Mouse (Mus musculus): Measurements from ENCODE around the gene Abtb2.
A peak's percentile ranks its signal among the peaks of the same experiment; 100 is the strongest.

Abtb2 gene

DNA sequence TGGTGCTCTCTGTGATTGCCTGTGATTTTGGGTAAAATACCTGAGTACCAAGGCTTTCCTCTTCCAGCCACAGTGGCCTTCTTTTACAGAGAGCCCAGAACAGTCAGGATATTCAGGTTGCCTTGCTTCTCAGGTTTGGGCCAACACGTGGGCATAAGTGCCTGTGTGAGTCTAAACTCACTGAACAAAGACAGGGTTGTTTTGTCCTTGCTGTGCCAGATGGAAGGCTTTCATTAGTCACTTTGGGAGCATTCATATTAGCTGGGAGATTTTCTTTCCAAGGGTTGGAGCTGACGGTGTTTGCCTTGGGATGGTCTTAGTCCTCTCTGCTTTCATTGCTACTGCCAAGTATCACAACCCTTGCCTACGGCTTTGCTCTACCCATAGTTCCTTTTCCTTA, 20.3 kb downstream of the Abtb2 start:
- DNase-seq = no peak

DNA sequence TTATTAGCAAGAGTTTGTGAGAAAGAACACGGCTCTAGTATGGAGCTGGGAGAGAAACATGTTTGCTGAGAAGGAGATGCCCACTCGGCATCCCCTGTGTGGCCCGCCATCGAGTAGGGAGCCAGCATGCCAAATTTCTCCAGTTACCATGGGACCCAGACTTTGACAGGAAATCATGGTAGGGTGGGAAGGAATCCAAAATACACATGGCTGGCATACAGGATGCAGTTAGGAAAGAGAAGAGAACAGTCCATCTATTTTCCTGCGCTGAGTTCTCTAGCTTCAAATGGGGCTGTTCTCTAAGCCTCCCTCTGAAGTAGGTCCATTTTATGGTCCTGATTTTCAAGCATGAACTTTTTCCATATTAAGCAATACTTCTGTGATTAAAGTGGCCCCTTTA, 22.7 kb downstream of the Abtb2 start:
- no peak for DNase-seq

DNA sequence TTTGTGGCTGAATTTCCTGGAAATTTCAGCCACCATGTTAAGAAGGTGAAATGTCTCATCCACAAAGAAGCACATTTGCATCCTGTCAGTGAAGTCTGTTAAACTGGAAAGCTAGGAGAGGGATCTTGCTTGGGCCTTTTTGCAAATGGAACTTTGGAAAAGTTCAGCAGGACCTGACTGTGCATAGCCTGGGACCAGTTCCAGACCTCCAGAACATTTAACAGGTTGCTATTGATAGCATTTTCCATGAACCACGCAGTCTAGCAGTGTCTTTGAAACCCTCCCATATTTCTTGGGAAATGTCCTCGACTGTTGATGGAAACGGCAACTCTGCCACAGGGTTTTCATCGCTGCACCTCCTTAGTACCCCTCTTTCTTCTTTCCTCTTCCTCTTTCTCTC, 23.3 kb downstream of the Abtb2 start:
- DNase-seq = no peak

DNA sequence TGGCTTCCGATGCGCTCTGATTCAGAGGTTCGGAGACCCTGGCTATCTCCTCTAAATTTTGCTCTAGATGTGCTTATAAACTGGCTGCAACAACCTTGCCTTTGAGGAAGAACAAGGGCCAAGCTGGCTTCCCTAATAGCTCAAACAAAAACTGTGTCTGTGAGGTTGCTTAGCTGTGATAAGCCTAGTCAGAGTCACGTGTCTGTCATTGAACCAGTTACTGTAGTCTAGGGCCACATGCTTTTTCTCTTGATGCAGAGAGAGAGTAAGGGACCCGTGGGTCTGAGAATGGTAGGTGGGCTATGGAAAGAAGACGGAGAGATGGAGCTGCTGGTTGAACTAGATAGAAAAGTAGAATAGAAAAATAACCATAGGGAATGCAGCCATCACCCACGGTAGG, 24.5 kb downstream of the Abtb2 start:
- DNase-seq = no peak

DNA sequence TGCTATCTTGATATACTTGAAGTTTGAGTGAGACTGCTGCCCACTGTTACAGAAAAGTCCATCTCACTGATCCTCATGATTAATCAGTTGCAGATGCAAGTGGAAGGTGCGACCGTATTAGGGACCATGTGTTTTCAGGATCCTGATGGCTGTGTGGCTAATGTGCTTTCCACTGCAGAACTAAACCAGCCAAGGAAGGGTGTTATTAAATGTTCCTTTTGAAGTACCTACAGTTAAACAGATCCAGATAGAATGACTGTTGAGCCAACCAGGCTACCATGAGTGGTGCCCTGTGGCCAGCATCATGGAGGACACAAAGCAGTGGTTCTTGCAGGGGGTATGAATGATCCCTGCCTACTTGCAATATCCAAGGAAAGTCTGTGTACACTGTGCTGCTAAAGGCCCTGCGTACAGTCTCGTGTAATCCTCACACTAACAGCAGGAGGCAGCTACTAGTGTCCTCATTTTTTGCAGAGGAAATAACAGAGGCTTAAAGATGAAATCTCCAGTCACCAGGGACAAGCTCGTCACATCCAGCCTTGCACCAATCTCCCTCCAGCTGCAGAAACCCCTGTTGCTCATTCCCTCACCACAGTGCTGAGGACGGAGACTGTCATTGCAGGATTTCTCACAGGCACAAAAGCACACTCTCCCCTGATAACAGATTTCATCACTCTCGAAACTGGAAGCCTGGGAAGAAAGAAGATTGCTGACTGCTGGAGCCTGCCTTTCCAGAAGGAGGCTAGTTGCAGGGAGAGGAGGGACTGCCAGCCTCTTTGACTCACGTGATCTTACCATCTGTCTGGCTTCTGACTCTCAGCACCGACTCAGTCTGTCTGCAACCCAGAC, 25.9 kb downstream of the Abtb2 start:
- DNase-seq = peak; percentile 39

DNA sequence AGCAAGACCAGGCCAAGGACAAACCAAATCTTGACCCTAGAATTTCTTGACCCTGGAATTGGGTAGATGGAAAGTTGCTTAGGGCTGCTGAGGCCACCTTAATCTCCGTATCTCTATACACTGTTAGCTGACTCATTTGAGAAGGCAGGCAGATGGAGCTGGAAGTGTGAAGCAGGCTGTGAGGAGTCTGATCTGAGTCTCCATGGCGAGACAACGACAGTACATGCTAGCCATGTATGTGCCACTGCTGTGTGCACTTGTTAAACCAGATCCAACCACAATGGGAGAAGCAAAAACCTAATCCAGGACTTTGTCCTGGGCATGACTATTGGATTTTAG, 26.4 kb downstream of the Abtb2 start:
- no peak for DNase-seq

DNA sequence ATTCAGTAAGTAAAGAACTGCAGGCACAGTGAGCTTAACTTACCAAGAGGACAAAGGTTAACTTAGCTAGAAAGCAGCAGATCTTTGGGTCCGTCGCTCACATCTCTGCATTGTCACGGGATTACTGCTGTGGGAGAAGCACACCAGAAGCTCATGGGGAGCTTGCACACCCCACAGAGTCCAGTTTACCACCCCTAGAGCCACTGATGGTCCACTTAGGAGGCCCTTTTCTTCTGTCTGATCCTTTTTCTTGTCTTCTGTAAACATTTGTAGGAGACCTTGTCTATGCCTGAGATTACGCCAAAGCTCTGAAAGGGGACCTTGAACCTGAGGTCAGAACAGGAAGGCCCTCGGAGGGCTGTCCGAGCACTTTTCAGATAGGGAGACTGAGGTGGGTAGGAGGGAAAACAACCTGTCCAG, 28.5 kb downstream of the Abtb2 start:
- no peak for DNase-seq

DNA sequence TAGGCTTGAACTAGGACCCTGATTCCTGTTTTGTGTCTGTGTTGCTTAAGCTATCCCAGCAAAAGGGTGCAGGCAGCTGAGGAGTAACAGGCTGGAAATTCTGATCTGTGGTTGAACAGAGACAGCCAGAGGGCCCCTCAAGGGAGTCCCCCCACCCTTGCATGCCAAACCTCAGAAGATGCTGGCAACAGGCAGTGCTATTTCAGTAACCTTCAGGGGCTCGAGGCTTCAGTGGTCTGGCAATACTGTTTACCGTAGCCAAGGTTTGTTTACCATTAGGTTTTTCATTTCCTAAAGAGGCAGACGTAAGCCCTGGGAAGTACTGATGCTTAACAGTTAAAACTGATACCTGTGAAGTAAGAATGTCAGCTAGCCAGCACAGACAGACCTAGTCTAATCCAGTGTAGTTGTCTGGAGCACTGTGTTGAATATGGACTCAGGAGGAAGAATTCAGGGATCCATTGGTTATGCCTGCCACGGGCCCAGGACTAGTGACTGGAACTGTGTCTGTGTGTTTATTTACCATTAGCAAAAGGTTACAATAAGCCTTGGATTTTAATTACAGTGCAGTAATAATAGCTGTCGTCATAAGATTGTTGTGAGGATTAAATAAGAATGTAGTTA, 29.0 kb downstream of the Abtb2 start:
- DNase-seq = no peak

DNA sequence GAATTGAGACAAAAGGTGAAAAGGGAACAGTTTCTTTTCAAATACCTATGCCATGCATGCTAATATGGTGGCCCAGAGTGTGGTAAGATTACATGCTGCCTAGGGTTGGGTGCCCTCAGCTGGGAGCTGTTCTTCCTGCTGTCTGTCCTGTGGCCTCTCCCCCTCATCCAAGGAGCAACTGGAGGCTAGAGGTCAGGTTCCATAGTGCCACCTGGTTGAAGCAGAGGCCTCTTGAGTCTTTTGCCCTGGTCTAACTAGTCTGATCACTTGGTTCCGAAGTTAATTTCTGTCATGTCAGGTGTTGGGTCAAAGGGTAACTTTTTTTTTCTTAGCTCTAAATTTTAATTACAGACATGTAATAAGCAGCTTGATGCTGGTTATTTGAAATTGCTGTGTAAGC, 33.2 kb downstream of the Abtb2 start:
- no peak for DNase-seq

DNA sequence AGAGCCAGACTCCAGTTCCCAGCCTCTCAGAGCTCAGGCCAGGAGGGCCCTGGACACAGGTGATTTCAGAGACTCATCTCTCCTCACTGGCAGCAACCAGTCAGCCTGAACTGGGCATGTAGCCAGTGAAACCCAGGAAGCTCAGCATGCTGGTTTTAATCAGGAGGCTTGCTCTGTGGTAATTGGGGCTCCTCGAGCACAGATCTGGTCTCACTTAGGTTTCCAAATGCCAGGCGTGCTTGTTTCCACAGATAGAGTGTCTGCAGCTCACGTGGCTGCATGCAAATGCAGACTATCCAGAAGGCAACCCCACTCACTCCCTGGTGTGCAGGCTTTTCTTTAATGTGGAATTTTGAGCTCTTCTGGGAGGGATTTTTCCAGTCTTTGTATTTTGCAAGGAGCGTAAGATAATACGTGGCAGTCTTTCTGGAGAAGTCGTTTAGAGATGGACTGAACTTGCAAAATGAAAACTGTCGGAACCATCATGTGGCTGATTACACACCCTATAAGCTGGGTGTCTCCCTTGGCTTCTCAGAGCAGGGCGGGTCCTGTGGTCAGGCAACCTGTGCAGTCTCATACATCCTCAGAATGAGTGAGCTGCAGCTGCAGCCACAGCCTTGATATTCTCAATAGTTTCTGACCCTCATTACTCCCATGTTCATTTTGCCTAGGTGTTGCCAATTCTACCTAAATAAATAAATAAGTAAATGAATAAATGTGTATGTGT, 34.2 kb downstream of the Abtb2 start:
- no peak for DNase-seq

DNA sequence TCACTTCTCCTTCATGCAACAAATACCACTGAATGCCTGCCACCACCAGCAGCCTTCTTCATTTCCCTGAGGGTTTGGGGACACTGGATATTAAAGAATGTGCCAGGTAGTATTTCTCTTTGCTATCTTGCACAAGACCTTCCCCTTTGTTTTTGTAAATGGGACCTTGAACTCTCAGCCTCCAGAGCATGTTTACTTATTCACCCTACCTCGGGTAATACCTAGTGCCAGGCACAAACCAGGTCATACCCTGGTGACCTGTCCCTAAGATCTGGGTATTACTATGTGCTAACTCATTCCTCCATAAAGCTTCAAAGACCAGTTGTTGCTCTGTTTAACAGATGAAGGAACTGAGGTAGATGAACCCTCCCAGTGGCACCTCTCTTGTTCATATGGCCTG, 35.0 kb downstream of the Abtb2 start:
- no peak for DNase-seq

DNA sequence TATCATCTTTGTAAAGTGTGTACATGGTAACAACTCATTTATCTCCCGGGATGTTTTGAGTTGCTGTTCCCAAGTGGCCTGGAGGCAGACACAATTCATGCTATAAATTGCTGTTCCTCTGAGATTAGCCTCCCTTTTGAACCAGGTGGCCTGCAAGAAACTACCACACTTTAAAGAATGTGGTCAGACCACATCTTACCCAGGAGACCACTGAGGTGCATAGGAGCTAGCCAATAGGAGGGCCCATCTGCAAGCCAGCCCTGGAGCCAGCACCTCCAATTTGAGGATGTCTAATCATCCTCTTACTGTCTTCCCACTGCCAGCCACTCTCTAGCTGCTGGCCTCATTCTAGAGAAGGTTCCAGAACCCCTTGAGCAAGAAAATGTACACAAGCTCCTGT, 35.4 kb downstream of the Abtb2 start:
- no peak for DNase-seq

DNA sequence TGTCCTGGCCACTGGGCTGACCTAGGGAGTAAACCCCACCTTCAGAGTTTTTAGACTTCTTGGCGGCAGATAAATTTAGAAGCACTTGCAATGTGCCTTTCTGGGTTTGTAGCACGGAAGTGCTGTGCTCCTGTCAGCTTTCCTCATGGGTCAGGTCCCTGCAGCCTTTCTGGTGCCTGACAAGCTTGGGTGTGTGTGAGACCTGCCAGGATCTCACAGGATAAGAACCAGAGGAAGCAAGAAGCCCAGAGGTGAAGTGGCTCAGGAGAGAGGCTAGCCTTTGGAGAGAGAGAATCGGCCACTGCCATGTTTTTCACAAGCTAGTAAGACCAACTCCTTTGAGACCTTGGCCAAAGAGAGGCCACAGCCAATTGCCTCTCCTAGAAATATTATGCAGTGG, 37.1 kb downstream of the Abtb2 start:
- no peak for DNase-seq

DNA sequence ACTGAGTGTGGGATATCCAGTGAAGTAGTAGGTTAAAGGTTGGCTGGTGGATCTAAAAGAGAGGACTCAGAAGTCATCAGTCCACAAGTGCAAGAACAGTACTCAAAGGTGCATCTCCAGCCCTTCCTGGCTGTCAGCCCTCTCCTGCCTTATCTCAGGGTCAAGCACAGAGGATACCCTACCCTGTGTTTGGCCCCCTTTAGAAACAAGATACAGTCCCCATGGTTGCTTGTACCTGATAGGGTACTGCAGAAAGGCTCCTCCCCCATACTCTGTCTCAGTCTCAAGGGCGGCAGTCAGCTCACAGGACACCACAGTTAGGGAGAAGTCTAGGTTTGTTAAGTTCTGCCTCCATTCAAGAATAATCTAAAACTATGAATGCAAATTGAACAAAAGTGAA, 37.8 kb downstream of the Abtb2 start:
- DNase-seq = no peak

DNA sequence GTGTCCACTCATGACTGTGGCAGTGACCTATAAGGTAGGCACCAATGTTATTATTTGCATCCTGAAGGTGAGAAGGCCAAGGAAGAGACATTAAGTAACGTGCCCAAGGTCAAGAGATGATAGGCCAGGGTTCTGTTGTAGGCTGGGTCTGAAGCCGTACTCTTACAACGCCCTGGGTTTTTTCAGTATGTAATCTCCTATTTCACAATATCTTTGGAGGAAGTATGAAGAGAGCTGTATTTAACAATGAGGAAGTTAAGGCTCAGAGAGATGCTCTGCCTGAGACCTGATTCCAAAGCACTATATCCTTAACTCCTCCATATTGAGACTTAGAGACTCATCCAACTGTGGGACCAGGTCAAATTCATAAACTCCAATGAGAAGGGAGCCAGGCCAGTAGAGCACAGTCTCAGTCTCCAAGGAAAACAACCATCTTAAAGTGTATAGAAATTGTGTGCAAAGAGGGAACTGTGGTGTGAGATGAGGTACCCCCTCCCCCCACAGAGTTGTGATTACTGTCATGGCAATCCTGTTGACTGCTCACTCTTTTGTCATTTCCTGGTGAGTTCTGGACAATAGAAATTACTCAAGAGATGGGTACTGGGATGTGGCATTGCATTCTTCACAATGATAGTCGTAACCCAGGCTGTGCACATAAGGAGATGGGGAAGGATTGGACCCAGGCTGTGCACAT, 39.8 kb downstream of the Abtb2 start:
- no peak for DNase-seq

DNA sequence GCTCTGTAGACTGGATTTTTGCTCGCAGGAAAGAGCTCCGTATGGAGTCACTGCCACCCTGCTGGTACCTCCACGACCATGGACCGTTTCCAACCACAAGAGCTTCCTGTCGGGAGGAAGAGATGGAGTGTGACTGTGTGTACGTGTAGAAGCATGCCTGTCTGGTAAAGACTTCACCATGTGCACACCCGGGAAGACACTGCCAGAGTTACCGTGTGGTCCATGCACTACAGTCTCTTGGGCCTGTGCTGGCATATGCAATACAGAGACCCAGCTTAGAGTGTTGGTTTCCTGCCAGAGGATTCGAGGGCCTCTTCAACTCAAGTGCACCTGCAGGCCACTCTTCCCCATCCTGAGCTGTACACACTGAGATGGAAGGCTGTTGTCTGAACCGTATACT, 41.8 kb downstream of the Abtb2 start:
- peak; percentile 44 for DNase-seq

DNA sequence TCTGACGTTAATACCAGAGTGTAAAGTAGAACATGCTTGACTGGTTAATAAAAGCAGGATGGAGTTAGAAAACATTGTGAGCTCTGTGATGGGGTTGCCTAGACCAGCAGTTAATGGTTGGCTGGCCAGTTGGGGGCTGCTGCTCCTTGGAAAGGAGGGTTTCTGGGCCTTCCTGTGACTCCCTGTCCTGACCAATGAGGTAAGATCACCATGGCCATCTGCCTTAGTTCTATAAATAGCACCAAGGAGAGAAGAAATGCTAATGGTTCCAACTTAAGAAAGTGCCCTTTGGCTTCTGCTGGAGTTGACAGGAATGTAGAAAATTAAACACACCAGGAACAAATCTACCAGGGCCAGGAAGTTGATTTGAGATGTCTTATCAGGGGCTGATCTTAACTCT, 42.8 kb downstream of the Abtb2 start:
- no peak for DNase-seq

DNA sequence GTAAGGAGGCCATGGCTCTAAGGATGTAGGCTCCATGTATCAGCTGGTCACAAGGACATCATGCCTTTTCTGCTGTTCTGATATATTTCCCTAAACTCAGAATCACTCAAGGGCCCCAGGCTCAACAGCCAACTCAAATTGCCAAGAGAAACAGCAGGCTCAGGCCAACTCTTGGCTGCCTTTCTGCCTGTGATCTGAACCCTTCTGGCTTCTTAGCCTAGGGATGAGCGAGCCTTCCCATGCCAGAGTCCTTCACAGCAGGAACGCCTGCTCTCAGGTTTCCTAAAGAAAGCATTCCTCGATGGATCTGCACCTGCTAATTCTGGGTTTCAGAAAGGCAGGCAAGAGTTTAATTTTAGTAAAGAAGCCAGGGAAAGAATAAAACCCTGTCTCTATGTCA, 43.4 kb downstream of the Abtb2 start:
- peak; percentile 80 for DNase-seq

DNA sequence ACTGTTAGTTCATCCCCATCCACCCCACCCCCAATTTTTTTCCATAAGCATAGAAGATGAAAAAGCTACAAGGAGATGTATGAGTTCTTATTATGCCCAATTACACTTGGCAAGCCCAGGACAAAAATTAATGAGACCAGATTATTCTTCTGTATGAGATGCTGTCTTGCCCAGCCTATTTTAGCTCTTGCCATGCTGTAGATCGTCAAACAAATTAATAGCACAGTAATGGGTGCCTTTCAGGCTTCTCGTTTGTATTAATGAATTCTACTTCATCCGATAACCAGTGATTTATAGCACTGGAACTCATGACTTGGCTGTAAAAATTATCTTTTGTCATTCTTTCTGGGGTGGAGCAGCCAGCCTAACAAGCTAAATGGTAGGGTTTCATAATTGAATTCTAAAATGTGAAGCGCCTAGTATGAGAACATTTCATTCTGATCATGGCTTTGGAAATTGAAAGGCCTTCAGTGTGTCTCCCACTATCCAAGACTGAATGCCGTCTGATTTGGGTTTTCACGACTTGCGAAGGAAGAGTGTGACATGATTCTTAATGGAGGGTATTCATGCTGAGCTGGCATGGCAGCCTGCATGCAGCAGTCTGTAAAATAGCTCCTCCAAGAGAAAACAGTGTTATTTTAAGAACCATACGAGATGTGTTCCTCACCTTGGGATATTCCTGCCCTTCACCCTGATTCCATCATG, 44.9 kb downstream of the Abtb2 start:
- no peak for DNase-seq

DNA sequence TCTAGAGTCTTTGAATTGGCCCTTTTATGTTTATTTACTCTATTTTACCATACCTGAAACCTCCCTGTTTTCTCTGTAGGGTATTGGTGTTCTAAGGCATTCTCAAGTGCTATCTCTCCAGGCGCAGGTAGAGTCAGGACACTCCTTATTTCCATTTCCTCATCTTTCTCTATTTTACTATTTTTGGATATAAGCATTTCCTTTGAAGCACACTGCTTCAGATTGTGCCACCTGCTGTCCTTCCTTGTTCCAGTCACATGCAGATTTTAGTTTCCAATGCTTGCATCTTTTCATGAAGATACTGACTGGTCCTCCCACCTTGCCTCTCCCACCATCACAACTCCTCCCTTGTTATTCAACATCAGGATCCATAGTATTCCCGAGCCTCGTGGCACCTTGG, 47.8 kb downstream of the Abtb2 start:
- DNase-seq = no peak

DNA sequence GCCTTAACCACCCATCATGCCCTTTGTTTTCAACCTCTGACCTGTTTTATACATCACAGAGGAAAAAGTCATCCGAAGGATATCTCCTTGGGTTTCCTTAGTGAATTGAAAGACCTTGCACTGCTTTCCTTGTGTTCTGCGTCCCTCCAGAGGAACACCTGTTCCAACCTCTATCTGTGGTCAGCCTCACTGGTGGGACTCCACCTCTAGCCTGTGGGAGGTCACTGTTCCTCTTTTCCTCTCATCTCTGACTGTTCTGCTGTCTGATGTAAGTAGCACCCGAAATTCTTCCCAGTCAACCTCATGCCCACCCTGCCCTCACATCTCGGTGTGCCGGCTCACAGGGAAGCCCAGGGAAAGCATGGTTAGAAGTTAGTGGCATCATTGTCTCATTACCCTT, 48.9 kb downstream of the Abtb2 start:
- no peak for DNase-seq

DNA sequence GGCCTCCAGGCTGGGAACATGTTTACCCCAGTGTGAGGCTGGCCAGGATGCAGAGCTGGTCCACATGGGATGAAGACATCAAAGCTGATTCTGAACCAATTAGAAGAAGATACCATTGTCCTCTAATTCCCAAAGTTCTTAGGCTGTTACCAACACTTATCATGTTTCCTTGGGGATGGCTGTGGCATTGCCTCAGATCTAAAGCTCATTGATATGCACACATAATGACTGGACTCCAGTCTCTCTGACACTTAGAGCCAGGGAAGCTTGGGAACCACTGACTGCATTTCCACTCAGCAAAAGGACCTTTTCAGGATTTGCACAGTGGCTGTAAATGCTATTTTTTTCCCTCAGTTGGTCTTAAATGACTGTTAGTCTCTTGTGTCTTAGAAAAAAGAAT, 52.3 kb downstream of the Abtb2 start:
- no peak for DNase-seq

DNA sequence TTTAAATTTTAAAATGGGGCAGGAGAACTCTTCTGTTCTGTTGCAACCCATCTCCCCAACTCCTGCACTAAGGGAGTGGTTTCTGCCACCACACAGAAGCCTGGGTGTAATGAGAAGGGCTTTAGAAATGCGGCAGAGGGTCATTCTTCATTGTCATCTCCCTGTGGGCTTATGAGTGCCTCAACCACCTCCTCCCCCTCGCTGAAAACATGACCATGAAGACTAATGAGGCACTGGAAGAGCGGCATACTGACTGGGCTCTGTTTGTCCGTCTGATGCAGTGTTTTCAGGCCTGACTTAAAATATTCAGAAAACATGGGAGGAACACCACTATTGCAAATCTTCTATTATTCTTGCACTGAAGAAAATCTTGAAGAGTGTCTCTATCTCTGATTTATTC, 56.8 kb downstream of the Abtb2 start:
- no peak for DNase-seq

Data from cerebellum, adult 11-12 months (tissue).